Mouse (Mus musculus) c-Kit-positive CD71-positive TER-119-positive erythroid progenitor cells, embryonic 14.5 days (primary cell): Measurements from ENCODE around the gene Siglec1.

Experiments
- DNase-seq: peaks from one replicate; pipeline ENCODE4 v3.0.0-alpha.2; 2013; ENCODE audit warnings: low spot score

Siglec1 gene

DNA sequence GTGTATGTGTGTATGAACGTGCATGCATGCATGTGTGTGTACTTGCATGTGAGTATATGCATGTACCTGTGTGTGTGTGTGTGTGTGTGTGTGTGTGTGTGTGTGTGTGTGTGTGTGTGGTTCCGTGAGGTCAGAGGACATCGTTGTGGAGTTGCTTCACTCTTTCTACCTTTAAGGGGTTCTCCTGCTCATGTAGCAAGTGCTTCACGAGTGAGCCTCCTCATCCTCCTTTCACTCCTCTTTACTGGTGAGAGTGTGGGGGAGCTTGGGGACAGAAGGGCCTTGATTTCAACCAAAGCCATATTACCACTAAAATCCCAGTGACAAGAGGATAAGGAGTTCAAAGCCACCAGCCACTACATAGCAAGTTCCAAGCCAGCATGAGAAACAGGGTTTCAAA lies 10.5 kb upstream of the Siglec1 start:
- no peak for DNase-seq

DNA sequence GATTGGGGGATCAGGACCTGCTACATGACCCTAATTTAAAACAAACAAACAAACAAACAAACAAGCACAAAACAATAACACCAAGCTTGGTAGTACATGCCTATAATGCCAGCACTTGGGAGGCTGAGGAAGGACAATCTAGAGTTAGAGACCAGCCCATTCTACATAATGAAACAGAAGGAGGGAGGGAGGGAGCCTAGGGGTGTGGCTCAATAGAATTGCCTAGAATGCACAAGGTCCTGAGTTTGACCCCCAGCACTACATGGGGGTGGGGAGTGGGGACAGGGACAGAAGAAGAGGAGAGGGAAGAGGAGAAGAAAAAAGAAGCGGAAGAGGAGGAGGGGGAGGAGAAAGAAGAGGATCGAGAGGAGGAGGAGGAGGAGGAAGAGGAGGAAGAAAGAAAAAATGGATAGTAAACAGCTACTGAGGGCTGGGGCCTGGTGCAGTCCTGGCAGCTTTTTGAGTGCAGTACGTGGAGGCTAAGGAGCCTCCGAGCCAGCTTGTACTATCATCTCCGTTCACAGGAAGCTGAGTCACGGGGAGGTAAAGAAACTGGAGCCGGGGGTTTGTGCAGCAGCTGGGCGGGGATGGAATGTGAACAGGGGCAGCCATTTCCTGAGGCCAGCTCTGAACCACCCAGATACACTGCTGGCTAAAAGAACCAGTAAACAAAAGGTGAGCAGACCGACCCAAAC lies 9.7 kb upstream of the Siglec1 start:
- DNase-seq: peak; percentile 73

- peak; percentile 83 for DNase-seq
These were observed 8.3 kb upstream of the Siglec1 start for GRCm38 (mm10) chr2:131094823-131095222.

DNA sequence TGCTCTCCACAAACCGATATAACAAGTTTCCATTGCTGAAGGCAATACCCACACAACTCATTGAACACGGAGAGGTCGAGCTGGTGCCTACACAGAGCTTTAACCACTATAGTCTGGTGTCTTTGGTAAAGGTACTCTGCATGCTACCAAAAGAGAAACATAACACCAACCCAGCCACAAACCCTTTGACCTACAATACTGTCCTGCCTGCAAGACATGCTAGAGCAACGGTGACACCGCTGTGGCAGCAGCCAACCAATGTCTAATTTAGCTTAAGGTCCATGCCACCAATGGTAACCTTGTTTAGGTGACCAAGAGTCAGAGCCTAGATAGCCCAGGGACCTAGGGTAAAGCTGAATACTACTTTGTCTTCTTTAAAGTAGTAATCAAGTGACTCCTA lies 7.0 kb upstream of the Siglec1 start:
- DNase-seq: no peak

GRCm38 (mm10) chr2:131090852-131091251 lies 4.3 kb upstream of the Siglec1 start:
- no peak for DNase-seq

DNA sequence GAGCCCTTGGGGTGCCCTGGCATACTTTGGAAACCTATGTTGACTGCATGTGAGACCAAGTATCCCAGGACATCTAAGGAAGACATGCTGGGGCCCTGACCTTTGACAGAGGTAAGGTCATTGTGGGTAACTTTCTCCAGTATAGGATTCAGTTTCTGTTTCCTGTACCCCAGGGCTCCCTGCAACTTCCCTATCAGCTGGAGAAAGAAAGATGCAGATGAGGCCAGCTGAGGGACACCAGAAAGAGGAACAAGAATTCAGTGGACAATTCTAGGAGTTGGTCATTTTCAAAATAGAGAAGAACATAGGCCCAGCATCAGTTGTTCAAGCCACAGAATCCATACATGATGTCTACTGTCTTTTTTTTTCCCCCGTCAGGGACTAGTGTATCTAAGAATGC lies 3.1 kb upstream of the Siglec1 start:
- DNase-seq: no peak

DNA sequence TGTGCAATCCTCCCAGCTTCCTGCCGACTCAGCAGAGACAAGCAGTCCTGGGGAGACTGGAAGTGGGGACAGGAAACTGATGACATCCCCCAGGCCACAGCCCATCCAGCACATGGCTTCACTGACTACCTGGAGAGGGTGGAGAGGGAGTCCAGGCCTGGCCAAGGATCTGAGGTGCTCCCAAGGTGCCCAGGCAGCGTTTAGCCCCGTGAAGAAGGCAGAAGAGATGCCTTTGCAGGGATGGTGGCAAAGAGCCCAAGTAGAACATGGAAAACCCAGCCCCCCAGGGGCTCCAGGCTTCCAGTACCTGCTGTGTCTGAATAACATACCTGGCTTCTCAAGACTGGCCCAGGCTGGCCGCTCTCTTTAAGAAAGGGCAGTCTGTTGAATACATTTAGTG lies 2.0 kb upstream of the Siglec1 start:
- DNase-seq: no peak

GRCm38 (mm10) chr2:131084206-131084605 lies 2.4 kb downstream of the Siglec1 start:
- no peak for DNase-seq

GRCm38 (mm10) chr2:131080507-131080906 lies 6.1 kb downstream of the Siglec1 start:
- no peak for DNase-seq

DNA sequence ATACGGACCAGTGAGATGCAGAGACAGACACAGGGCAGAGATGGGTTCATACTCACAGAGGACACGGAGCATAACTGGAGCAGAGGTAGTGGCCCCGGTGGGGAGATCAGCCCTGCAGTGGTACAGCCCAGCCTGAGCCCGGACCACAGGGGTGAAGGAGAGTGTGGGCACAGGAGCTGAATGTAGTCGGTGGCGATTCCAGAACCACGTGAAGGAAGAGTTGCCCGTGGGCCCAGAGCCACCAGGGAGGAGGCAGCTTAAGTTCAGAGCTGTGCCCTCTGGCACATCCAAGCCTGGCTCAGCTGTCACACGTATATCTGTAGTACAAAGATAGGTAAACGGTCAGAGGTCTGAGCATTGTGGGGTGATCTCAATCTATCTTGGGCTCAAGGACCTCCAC lies 14.0 kb downstream of the Siglec1 start:
- no peak for DNase-seq

DNA sequence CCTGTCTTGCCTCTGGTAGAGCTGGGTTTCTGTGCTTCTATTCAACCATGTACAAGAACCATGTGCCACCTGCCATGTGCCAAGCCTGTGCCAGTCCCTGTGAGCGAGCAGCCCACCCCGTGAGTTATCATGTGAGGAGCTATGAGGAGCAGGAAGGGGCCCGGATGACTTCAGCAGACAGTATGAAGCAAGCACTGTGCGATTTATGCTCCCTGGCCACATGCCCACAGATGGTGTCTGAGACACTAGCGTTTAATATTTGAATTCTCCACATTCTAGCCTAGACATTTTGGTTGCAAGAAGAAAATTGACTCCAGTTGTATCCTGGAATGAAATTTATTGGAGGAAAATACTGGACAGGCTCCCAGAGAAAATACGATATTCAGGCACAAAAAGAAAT lies 19.1 kb downstream of the Siglec1 start:
- DNase-seq: no peak

GRCm38 (mm10) chr2:131066342-131066741 lies 20.2 kb downstream of the Siglec1 start:
- no peak for DNase-seq

DNA sequence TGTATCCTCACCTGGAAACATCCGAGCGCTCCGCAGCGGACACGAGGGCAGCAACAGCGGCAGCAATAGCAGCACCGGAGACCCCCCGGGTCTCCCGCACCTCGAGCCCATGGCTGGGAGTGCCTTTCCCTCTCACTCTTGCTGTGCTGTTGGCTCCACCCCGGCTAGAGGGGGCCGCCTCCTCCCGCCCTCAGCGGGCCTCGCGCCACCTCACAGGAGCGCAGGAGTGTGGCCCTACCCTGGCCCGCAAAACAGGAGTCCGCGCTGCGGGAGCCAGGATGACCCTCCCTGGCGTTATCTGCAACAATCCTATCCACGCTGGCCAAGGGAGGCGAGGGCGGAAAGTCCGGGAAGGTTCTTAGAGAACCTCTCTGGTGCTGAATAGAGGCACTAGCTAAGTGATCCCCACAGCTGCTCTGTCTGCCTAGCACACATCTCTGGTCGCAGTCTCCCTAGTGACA lies 23.1 kb downstream of the Siglec1 start, which contains the start of gene Adam33:
TSS of gene Adam33 (minus strand) at position 411 of the 461 bp plus-strand sequence.
- DNase-seq: no peak

DNA sequence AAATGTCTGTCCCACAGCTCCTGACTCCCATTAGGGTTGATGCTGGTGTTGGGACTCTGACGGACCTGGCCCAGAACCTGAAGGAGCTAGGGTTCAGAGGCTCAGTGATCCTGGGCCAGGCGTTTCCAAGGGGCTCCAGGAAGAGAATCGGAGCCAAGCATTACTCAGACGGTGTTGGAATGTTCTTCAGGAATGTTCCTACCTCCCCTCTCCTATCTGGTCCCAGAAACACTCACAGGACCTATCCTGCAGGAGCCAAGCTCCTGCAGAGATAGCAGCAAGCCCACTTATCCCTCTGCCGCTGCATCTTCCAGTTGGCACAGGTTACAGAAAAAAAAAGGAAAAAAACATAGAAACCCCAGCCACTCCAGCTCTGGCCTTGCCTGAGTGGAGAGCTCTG lies 25.0 kb downstream of the Siglec1 start:
- DNase-seq: no peak

DNA sequence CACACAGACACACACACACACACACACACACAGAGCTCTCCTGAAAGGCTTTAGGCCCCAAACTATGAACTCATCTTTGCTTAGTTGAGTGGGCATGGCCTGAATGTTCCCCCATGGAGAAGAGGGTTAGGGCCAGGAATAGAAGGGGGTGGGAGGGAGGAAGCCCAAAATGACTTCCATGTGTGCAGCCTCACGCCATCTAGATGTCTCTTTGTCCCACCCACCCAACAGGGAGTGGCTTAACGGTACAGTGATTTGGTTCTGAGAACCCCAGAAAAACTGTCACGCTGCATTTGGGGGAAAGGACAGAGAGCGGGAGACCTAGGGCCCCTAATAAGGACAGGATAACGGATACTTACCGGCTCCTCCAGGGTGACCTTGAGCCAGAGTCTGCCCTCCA lies 25.8 kb downstream of the Siglec1 start:
- no peak for DNase-seq

GRCm38 (mm10) chr2:131059781-131060540 lies 26.6 kb downstream of the Siglec1 start:
- DNase-seq: no peak

GRCm38 (mm10) chr2:131059377-131059776 lies 27.2 kb downstream of the Siglec1 start:
- DNase-seq: no peak

DNA sequence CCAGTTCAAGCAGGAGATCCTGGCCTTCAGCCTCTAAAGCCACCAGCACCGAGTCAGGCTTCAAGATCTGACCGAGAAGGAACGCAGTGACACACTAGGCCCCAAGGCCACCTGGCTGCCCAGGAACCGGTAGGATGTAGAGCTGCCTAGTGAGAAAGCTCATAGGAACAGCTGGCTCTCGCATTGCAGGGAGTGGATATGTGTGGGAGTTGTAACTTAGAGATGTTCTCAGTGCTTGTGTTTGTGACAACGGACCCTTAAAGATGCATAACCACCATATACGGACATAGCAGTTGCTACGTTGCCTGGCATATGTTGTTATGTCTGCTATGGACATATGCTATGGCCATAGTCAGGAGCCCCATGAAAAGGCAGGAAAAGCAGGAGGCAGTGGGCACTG lies 27.9 kb downstream of the Siglec1 start:
- no peak for DNase-seq

DNA sequence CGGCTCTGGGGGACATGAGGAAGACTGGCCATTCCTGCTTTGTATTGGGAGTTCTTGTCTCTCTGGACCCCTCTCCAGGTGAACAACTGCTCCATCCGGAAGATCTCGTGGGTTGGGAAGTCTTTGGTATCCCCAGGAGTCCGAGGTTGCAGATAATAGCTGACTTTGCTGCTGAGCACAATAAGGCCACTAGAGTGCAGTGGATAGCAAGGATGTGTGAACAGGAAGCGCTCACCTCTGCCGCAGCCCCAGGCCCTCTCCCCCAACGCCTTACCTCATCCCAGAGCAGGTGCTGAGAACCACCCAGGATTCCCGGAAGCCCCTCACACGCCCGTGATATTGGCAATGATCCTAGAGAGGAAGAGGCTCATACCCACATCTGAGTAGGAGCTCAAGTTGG lies 30.4 kb downstream of the Siglec1 start:
- DNase-seq: no peak

DNA sequence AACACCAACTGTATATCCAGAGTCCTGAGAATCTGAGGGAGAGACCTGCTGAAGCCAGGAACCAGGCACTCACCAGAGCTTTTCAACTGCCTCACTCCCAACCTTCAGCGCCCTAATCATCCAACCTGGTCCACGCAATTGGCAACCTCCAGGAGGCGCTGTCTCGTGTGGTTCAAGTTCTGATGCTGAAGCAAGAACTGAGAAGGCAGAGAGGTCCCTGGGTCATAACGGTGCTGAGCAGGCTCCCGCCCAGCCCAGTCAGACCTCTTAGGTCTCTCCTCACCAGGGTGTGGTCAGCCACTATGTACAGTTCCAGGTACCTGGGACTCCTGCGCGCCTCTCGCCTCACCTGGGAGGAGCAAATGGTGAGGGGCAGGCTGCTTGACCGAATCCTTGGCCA lies 30.9 kb downstream of the Siglec1 start:
- DNase-seq: peak; percentile 69

GRCm38 (mm10) chr2:131054646-131055264 lies 31.8 kb downstream of the Siglec1 start:
- no peak for DNase-seq

GRCm38 (mm10) chr2:131053851-131054645 lies 32.5 kb downstream of the Siglec1 start:
- no peak for DNase-seq
